Mouse (Mus musculus): ENCODE measurements around the gene Mob1b. TPM values are rescaled to one million over a fixed set of nuclear protein-coding genes. Genes with fewer than 3 reads are reported as not detected.

The Mob1b gene
- total RNA-seq, 1 experiment, result 10.9 TPM

DNA sequence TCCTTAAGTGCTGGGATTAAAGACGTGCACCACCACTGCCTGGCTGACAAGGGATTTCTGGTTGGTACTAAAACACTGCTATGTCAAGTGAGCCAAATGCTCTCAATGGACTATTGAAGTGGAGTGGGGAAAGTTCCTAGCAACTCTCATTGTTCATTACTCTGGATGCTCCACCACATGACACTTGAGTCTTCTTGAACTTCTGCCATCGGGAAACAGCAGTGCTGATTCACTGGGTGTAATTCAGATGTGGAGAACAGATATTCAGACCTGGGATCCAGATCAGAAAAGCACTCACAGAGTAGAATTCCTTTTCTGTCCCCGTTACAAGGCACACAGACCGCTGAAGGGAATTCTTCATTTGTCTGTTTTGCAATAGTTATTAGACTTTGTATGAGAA lies 17.1 kb upstream of the Mob1b start:
- in situ Hi-C loops (cut with MboI; ENCODE audit: low sequenced_read_pairs in 2 of 2, unreplicated experiment in 2 of 2), result no loop called here
- no peak overlapping the region for H3K9ac ChIP-seq (ENCODE audit: insufficient read depth, low read depth, low read length, poor library complexity, severe bottlenecking)
- no peak for TF ChIP-seq ZNF384 (IDR thresholded peaks at IDR 0.05; ENCODE audit: low read depth, low read length)
- no peak for TF ChIP-seq MAFK (IDR thresholded peaks at IDR 0.05; ENCODE audit: insufficient read depth, low read depth, low read length)
- TF ChIP-seq HCFC1 (IDR thresholded peaks at IDR 0.05; ENCODE audit: borderline replicate concordance, insufficient read depth, low read length), result no peak
- no peak for TF ChIP-seq ZC3H11A (IDR thresholded peaks at IDR 0.05; ENCODE audit: borderline replicate concordance, low read depth, low read length)
- no peak for TF ChIP-seq CHD2 (IDR thresholded peaks at IDR 0.05; ENCODE audit: low read depth, low read length)
- no peaks in the 10 kb centered on the region for H3K9me3 ChIP-seq (ENCODE audit: control insufficient read depth, insufficient read depth, low read depth, low read length)
- no peak for DNase-seq (ENCODE audit: low read depth, low spot score)
- H3K4me3 ChIP-seq (ENCODE audit: insufficient read depth in 1 of 2, low read depth in 1 of 2, low read length in 2 of 2, poor library complexity in 1 of 2, severe bottlenecking in 1 of 2), result no peak overlapping the region
- no peak overlapping the region for H3K27ac ChIP-seq (ENCODE audit: insufficient read depth, low read depth, low read length, poor library complexity, severe bottlenecking)
- H3K4me1 ChIP-seq (ENCODE audit: control insufficient read depth in 2 of 2, insufficient read depth in 2 of 2, low read length in 2 of 2, poor library complexity in 1 of 2), result no peaks in the 10 kb centered on the region
- 0 out of 2 replicates have a peak, but pooled peaks cover 1% of the 10 kb centered on the region for H3K36me3 ChIP-seq (ENCODE audit: control insufficient read depth, insufficient read depth, low read length, poor library complexity, severe bottlenecking)

- no peak overlapping the region for H3K4me3 ChIP-seq (ENCODE audit: insufficient read depth in 1 of 2, low read depth in 1 of 2, low read length in 2 of 2, poor library complexity in 1 of 2, severe bottlenecking in 1 of 2)
These were observed 9.5 kb upstream of the Mob1b start for GRCm38 (mm10) chr5:88711128-88711527.

DNA sequence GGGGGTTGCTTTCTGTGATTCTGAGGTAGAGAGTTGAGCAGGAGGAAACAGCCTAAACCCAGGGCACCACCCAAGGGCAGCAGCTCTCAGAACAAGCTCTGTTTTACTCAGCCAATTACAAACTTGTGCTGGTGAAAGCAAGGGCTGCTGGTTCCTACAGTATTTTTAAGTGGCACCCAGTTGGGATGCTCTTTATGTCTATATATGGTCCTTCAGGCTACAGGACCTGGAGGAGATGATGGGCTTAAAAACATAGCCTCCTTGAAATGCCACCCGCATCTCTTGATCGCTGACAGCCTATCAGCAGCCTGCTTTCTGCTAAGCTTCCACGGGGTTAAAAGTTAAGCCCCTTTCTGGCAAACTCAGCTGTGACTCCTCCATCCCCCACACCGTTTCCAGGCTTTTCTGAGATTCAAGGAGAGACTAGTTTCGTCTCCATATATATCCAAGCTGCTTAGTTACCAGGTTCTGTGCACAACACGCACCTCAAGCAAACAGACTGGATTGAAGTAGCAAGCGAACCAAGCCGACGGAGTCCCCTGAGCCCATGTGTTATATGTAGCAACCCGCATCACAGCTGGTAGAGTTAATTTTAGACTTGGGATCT lies 8.9 kb upstream of the Mob1b start:
- TF ChIP-seq HCFC1 (IDR thresholded peaks at IDR 0.05; ENCODE audit: borderline replicate concordance, insufficient read depth, low read length), result no peak
- no peak for TF ChIP-seq ZC3H11A (IDR thresholded peaks at IDR 0.05; ENCODE audit: borderline replicate concordance, low read depth, low read length)
- no peak for TF ChIP-seq ZNF384 (IDR thresholded peaks at IDR 0.05; ENCODE audit: low read depth, low read length)
- no peak for TF ChIP-seq MAFK (IDR thresholded peaks at IDR 0.05; ENCODE audit: insufficient read depth, low read depth, low read length)
- TF ChIP-seq CHD2 (IDR thresholded peaks at IDR 0.05; ENCODE audit: low read depth, low read length), result no peak
- in situ Hi-C loops (cut with MboI; ENCODE audit: low sequenced_read_pairs in 2 of 2, unreplicated experiment in 2 of 2), result no loop called here

More at GRCm38 (mm10) chr5:88711128-88711527, 9.5 kb upstream of the Mob1b start:
- Histone ChIP-seq H3K27ac (ENCODE audit: insufficient read depth, low read depth, low read length, poor library complexity, severe bottlenecking) (no peak overlapping the region), H3K36me3 (ENCODE audit: control insufficient read depth, insufficient read depth, low read length, poor library complexity, severe bottlenecking) (0 out of 2 replicates have a peak, but pooled peaks cover 1% of the 10 kb centered on the region), H3K4me1 (ENCODE audit: control insufficient read depth in 2 of 2, insufficient read depth in 2 of 2, low read length in 2 of 2, poor library complexity in 1 of 2) (peaks cover 0 to 4% of the 10 kb centered on the region in 2 experiments; a peak in 1 of 4 replicates), H3K9me3 (ENCODE audit: control insufficient read depth, insufficient read depth, low read depth, low read length) (no peaks in the 10 kb centered on the region), H3K9ac (ENCODE audit: insufficient read depth, low read depth, low read length, poor library complexity, severe bottlenecking) (no peak overlapping the region)
- DNase-seq (ENCODE audit: low read depth, low spot score), result no peak
- TF ChIP-seq CHD2 (IDR thresholded peaks at IDR 0.05; ENCODE audit: low read depth, low read length) (no peak), ZNF384 (IDR thresholded peaks at IDR 0.05; ENCODE audit: low read depth, low read length) (no peak), MAFK (IDR thresholded peaks at IDR 0.05; ENCODE audit: insufficient read depth, low read depth, low read length) (no peak), HCFC1 (IDR thresholded peaks at IDR 0.05; ENCODE audit: borderline replicate concordance, insufficient read depth, low read length) (no peak), ZC3H11A (IDR thresholded peaks at IDR 0.05; ENCODE audit: borderline replicate concordance, low read depth, low read length) (no peak)
- in situ Hi-C loops (cut with MboI; ENCODE audit: low sequenced_read_pairs in 2 of 2, unreplicated experiment in 2 of 2), result no loop called here

DNA sequence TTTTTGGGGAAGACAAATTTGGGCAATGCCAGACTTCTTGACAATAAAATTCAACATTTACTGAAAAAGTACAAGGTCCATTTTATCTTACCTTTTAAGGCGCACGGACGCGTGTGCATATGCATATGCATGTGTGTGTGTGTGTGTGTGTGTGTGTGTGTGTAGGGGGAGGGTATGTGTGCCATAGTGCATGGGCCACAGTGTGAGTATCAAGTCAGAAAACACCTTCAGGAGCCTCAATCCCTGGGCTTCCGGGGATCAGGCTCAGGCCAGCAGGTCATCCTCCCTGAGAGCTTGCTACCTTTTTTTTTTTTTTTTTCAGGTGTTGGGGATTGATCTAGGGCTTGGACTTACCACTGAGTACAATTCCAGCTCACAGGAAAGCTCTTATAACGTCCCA lies 8.3 kb upstream of the Mob1b start:
- peaks cover 0 to 4% of the 10 kb centered on the region in 2 experiments; a peak in 1 of 4 replicates for H3K4me1 ChIP-seq (ENCODE audit: control insufficient read depth in 2 of 2, insufficient read depth in 2 of 2, low read length in 2 of 2, poor library complexity in 1 of 2)
- H3K27ac ChIP-seq (ENCODE audit: insufficient read depth, low read depth, low read length, poor library complexity, severe bottlenecking), result no peak overlapping the region
- no peak for DNase-seq (ENCODE audit: low read depth, low spot score)
- no peak overlapping the region for H3K4me3 ChIP-seq (ENCODE audit: insufficient read depth in 1 of 2, low read depth in 1 of 2, low read length in 2 of 2, poor library complexity in 1 of 2, severe bottlenecking in 1 of 2)
- H3K9ac ChIP-seq (ENCODE audit: insufficient read depth, low read depth, low read length, poor library complexity, severe bottlenecking), result no peak overlapping the region
- 0 out of 2 replicates have a peak, but pooled peaks cover 1% of the 10 kb centered on the region for H3K36me3 ChIP-seq (ENCODE audit: control insufficient read depth, insufficient read depth, low read length, poor library complexity, severe bottlenecking)
- H3K9me3 ChIP-seq (ENCODE audit: control insufficient read depth, insufficient read depth, low read depth, low read length), result no peaks in the 10 kb centered on the region
- TF ChIP-seq CHD2 (IDR thresholded peaks at IDR 0.05; ENCODE audit: low read depth, low read length), result no peak
- TF ChIP-seq HCFC1 (IDR thresholded peaks at IDR 0.05; ENCODE audit: borderline replicate concordance, insufficient read depth, low read length), result no peak
- no peak for TF ChIP-seq ZC3H11A (IDR thresholded peaks at IDR 0.05; ENCODE audit: borderline replicate concordance, low read depth, low read length)
- in situ Hi-C loops (cut with MboI; ENCODE audit: low sequenced_read_pairs in 2 of 2, unreplicated experiment in 2 of 2), result no loop called here

More for the DNA sequence above, 8.9 kb upstream of the Mob1b start:
- no peak for DNase-seq (ENCODE audit: low read depth, low spot score)
- Histone ChIP-seq H3K36me3 (ENCODE audit: control insufficient read depth, insufficient read depth, low read length, poor library complexity, severe bottlenecking) (0 out of 2 replicates have a peak, but pooled peaks cover 1% of the 10 kb centered on the region), H3K9me3 (ENCODE audit: control insufficient read depth, insufficient read depth, low read depth, low read length) (no peaks in the 10 kb centered on the region), H3K9ac (ENCODE audit: insufficient read depth, low read depth, low read length, poor library complexity, severe bottlenecking) (no peak overlapping the region), H3K4me1 (ENCODE audit: control insufficient read depth in 2 of 2, insufficient read depth in 2 of 2, low read length in 2 of 2, poor library complexity in 1 of 2) (peaks cover 0 to 4% of the 10 kb centered on the region in 2 experiments; a peak in 1 of 4 replicates), H3K4me3 (ENCODE audit: insufficient read depth in 1 of 2, low read depth in 1 of 2, low read length in 2 of 2, poor library complexity in 1 of 2, severe bottlenecking in 1 of 2) (no peak overlapping the region), H3K27ac (ENCODE audit: insufficient read depth, low read depth, low read length, poor library complexity, severe bottlenecking) (no peak overlapping the region)

All from ES-E14 (cell line).